Mouse (Mus musculus) ES-Bruce4 (cell line): ENCODE measurements at regions not wholly inside any gene's neighbourhood (a gene's known extent, or its start where the extent isn't known, plus 50 kb on each side); places are given as distances from the start of the nearest gene placed in this dataset.

Source experiments
- CTCF ChIP-seq: IDR thresholded peaks from one replicate; pipeline ENCODE4 v1.8.1; 2011; ENCODE audit warnings: low read depth, low read length
- POLR2A ChIP-seq: IDR thresholded peaks from one replicate; pipeline ENCODE4 v1.8.1; 2011; ENCODE audit warnings: low read length; ENCODE audit not compliant: insufficient read depth

- TF ChIP-seq CTCF (no peak), POLR2A (no peak)
Measured at GRCm38 (mm10) chr5:12809884-12810283, 315.3 kb upstream of the Sema3a start.
